ENCODE assay signal across 7 mouse cellular contexts in genomic region chr6:118594070-118594469, GRCm38 (mm10). TPM values are rescaled to one million over a fixed set of nuclear protein-coding genes. Genes with fewer than 3 reads are reported as not detected.
A peak's percentile ranks its signal among the peaks of the same experiment; 100 is the strongest.
DNase-seq lines count a peak whose midpoint lies in the region; ATAC-seq and TF ChIP-seq lines count a peak whose summit lies in the region.

No protein-coding gene starts in this region.

- no peaks in the 10 kb centered on the region for H3K9me3 ChIP-seq in ES-Bruce4 (replicated peaks; ENCODE audit: control insufficient read depth, insufficient read depth, low read length, poor library complexity, severe bottlenecking)
- H3K9me3 ChIP-seq in hindbrain, embryonic 14.5 days (ENCODE audit: control insufficient read depth, low read length): no peaks in the 10 kb centered on the region
- H3K9me3 ChIP-seq in lung, postnatal 0 days (ENCODE audit: low read length): no peaks in the 10 kb centered on the region

- TF ChIP-seq POLR2A in ES-Bruce4 (IDR thresholded peaks at IDR 0.05; ENCODE audit: insufficient read depth, low read length): no peak

- WGBS in hindbrain, embryonic 14.5 days: 35% methylated on average over 10 of the region's 10 CpGs
- WGBS in lung, postnatal 0 days: 44% methylated on average over 10 of the region's 10 CpGs

- no peak for TF ChIP-seq CTCF in ES-Bruce4 (IDR thresholded peaks at IDR 0.05; ENCODE audit: low read depth, low read length)
- TF ChIP-seq CTCF in lung, postnatal 0 days (IDR thresholded peaks at IDR 0.05): no peak

- ATAC-seq in hindbrain, embryonic 14.5 days (ENCODE audit: low FRiP score): no peak; the same call in 1 of the 2 replicates
- peak; percentile 56 for ATAC-seq in lung, postnatal 0 days

- H3K27me3 ChIP-seq in ES-Bruce4 (ENCODE audit: control insufficient read depth, insufficient read depth, low read length, poor library complexity, severe bottlenecking): no peaks in the 10 kb centered on the region
- H3K27me3 ChIP-seq in hindbrain, embryonic 14.5 days (ENCODE audit: control insufficient read depth, insufficient read depth, low read length): peaks cover 11% of the 10 kb centered on the region
- H3K27me3 ChIP-seq in lung, postnatal 0 days (replicated peaks; ENCODE audit: insufficient read depth, low read length): no peaks in the 10 kb centered on the region

- peak overlapping the region; percentile 44; the same call in 1 of the 2 replicates for H3K4me3 ChIP-seq in ES-Bruce4 (ENCODE audit: low read depth, low read length)
- peak overlapping the region; percentile 27 for H3K4me3 ChIP-seq in hindbrain, embryonic 14.5 days (replicated peaks; ENCODE audit: low read length)
- H3K4me3 ChIP-seq in lung, postnatal 0 days (ENCODE audit: low read depth, low read length): peak overlapping the region; percentile 35

- no peaks in the 10 kb centered on the region for H3K36me3 ChIP-seq in ES-Bruce4 (ENCODE audit: control insufficient read depth, insufficient read depth, low read length, poor library complexity, severe bottlenecking)
- peaks cover 46% of the 10 kb centered on the region for H3K36me3 ChIP-seq in hindbrain, embryonic 14.5 days (replicated peaks; ENCODE audit: control insufficient read depth, insufficient read depth)
- peaks cover 5% of the 10 kb centered on the region; the same call in 1 of the 2 replicates for H3K36me3 ChIP-seq in lung, postnatal 0 days (ENCODE audit: insufficient read depth, low read length)

- H3K9ac ChIP-seq in ES-Bruce4 (ENCODE audit: low read depth, poor library complexity, severe bottlenecking): no peak overlapping the region
- peak overlapping the region; percentile 37; the same call in 1 of the 2 replicates for H3K9ac ChIP-seq in hindbrain, embryonic 14.5 days
- no peak overlapping the region for H3K9ac ChIP-seq in lung, postnatal 0 days (replicated peaks; ENCODE audit: low read depth)

- TF ChIP-seq EP300 in ES-Bruce4 (IDR thresholded peaks at IDR 0.05; ENCODE audit: insufficient read depth, low read depth, low read length): no peak
- TF ChIP-seq EP300 in lung, postnatal 0 days (IDR thresholded peaks at IDR 0.05): no peak

- peak overlapping the region; percentile 59 for H3K4me2 ChIP-seq in hindbrain, embryonic 14.5 days (replicated peaks)
- H3K4me2 ChIP-seq in lung, postnatal 0 days (replicated peaks; ENCODE audit: low read depth, low read length): peak overlapping the region; percentile 64

- H3K4me1 ChIP-seq in ES-Bruce4 (ENCODE audit: control insufficient read depth, insufficient read depth, low read length): peaks cover 4% of the 10 kb centered on the region
- H3K4me1 ChIP-seq in hindbrain, embryonic 14.5 days (replicated peaks; ENCODE audit: control insufficient read depth, insufficient read depth, low read length): peaks cover 17% of the 10 kb centered on the region
- 0 out of 2 replicates have a peak, but pooled peaks cover 4% of the 10 kb centered on the region for H3K4me1 ChIP-seq in lung, postnatal 0 days (ENCODE audit: insufficient read depth, low read depth, low read length)

- no peak overlapping the region for H3K27ac ChIP-seq in ES-Bruce4 (ENCODE audit: insufficient read depth, low read length)
- no peak overlapping the region for H3K27ac ChIP-seq in hindbrain, embryonic 14.5 days
- H3K27ac ChIP-seq in lung, postnatal 0 days (ENCODE audit: low read length): no peak overlapping the region

- DNase-seq in WW6 (ENCODE audit: low read depth, low spot score): peak; percentile 34
- DNase-seq in hindbrain, embryonic 14.5 days (ENCODE audit: low spot score): no peak
- DNase-seq in lung, postnatal 0 days (ENCODE audit: low spot score): peak; percentile 57
- no peak for DNase-seq in cerebellum, postnatal 25 days
- DNase-seq in urinary bladder, postnatal 10 days (ENCODE audit: low spot score): no peak
- no peak for DNase-seq in left cerebral cortex, adult 18-20 months (ENCODE audit: low spot score in 2 of 2)

RNA-seq across cellular contexts. Expression of gene Ankrd26, which starts 32.0 kb away (rescaled TPM):
- 10.6 and 14.0 TPM in 2 replicates for polyA plus RNA-seq in ES-Bruce4 (2011; ENCODE audit: insufficient read depth, insufficient read length, low read depth, missing spikeins)
- polyA plus RNA-seq in hindbrain, embryonic 14.5 days (2014; fragmentation: Nextera tagmentation; extraction: Ambion mirVana): 15.0 and 17.4 TPM in 2 replicates
- 4.4 and 7.0 TPM in 2 replicates for polyA plus RNA-seq in lung, postnatal 0 days (2015; fragmentation: Nextera tagmentation; extraction: Ambion mirVana)
- total RNA-seq in left cerebral cortex, adult 18-20 months (2021): 10 to 100 TPM; 11.5 to 13.2 TPM

Comparison
In these comparisons a context has a peak if more than half of its experiments do, and no peak if none do; other contexts are left out.
1. DNase-seq: peak in WW6 (single experiment) and lung, postnatal 0 days (single experiment); none in hindbrain, embryonic 14.5 days (single experiment), cerebellum, postnatal 25 days (0 of 2), urinary bladder, postnatal 10 days (single experiment) and left cerebral cortex, adult 18-20 months (0 of 2).
2. Peak in every context shown above with its lines, with median percentiles within 50 percentile points of each other: H3K4me3 ChIP-seq.